Mouse (Mus musculus) liver, embryonic 16.5 days (tissue): Measurements from ENCODE around the gene Txndc15. TPM values are rescaled to one million over a fixed set of nuclear protein-coding genes. Genes with fewer than 3 reads are reported as not detected.
A peak's percentile ranks its signal among the peaks of the same experiment; 100 is the strongest.

Experiments
- ATAC-seq: fragments of 200-750 bp; cut with Nextera tagmentation; 2 replicates; pipeline ENCODE4 v1.8.0; 2017; ENCODE audit warnings: low read depth, mild to moderate bottlenecking, moderate number of reproducible peaks, moderate library complexity
- H3K27ac ChIP-seq: fragments of 300-500 bp; sonication (generic); 2 replicates; pipeline ENCODE4 v1.5.1; 2014; ENCODE audit warnings: mild to moderate bottlenecking, low read length
- H3K27me3 ChIP-seq: fragments of 300-500 bp; sonication (generic); 2 replicates; pipeline ENCODE4 v1.6.1; 2014; ENCODE audit warnings: low read depth, low read length, mixed read lengths; ENCODE audit not compliant: control insufficient read depth, insufficient read depth
- H3K36me3 ChIP-seq: fragments of 300-500 bp; sonication (generic); 2 replicates; pipeline ENCODE4 v1.6.1; 2014; ENCODE audit warnings: mild to moderate bottlenecking; ENCODE audit not compliant: control insufficient read depth, insufficient read depth
- H3K4me1 ChIP-seq: fragments of 300-500 bp; sonication (generic); 2 replicates; pipeline ENCODE4 v1.6.1; 2014; ENCODE audit warnings: low read depth, low read length, mixed read lengths; ENCODE audit not compliant: control insufficient read depth
- H3K4me2 ChIP-seq: fragments of 300-500 bp; sonication (generic); 2 replicates; pipeline ENCODE4 v1.6.1; 2014; ENCODE audit warnings: low read depth, low read length, mixed read lengths
- H3K4me3 ChIP-seq: fragments of 300-500 bp; sonication (generic); 2 replicates; pipeline ENCODE4 v1.5.1; 2014; ENCODE audit warnings: low read depth, mild to moderate bottlenecking, low read length
- H3K9ac ChIP-seq: fragments of 300-500 bp; sonication (generic); 2 replicates; pipeline ENCODE4 v1.6.1; 2014; ENCODE audit warnings: low read depth, low read length
- H3K9me3 ChIP-seq: fragments of 300-500 bp; sonication (generic); replicated peaks from 2 replicates; pipeline ENCODE4 v1.6.1; 2016; ENCODE audit warnings: low read length; ENCODE audit not compliant: control insufficient read depth
- WGBS: fragments of 180-500 bp; shearing (Covaris S2); extraction: QIAGEN DNeasy Blood & Tissue Kit; methylation state at CpG from one replicate; pipeline ENCODE4 v1.1.7; 2014; ENCODE audit not compliant: insufficient replicate concordance; 5-methylcytosine and 5-hydroxymethylcytosine counted together
- polyA plus RNA-seq: library from polyadenylated mRNA; unstranded; fragments of >200 nt; fragmentation: Nextera tagmentation; extraction: Ambion mirVana; gene quantifications from 2 replicates; pipeline ENCODE4 v1.2.1, GENCODE M21; 2015

Txndc15 gene
- 30.3 and 31.2 TPM in 2 replicates for polyA plus RNA-seq

- ATAC-seq: peak; percentile 97
- Histone ChIP-seq H3K4me2 (peak within 1 kb of the TSS; percentile 85), H3K27me3 (no peaks in the 10 kb centered on the region), H3K4me1 (peaks cover 11% of the 10 kb centered on the region), H3K9me3 (no peaks in the 10 kb centered on the region), H3K27ac (peak within 1 kb of the TSS; percentile 81), H3K36me3 (no peaks in the 10 kb centered on the region), H3K4me3 (peak within 1 kb of the TSS; percentile 99), H3K9ac (peak within 1 kb of the TSS; percentile 97)
- under 1% methylated on average over 63 of the region's 63 CpGs for WGBS
Observed at GRCm38 (mm10) chr13:55714501-55715166, at the start of gene Txndc15. Gene Txndc15 (plus strand): TSS chr13:55714650.

GRCm38 (mm10) chr13:55668550-55668949 is 45.9 kb upstream of the Txndc15 start:
- no peak overlapping the region for H3K9ac ChIP-seq
- H3K36me3 ChIP-seq: peaks cover 59% of the 10 kb centered on the region
- H3K9me3 ChIP-seq: no peaks in the 10 kb centered on the region
- H3K4me3 ChIP-seq: no peak overlapping the region
- H3K27ac ChIP-seq: no peak overlapping the region
- H3K4me1 ChIP-seq: no peaks in the 10 kb centered on the region
- H3K4me2 ChIP-seq: no peak overlapping the region
- WGBS: 78% methylated on average over 6 of the region's 6 CpGs
- ATAC-seq: no peak
- H3K27me3 ChIP-seq: no peaks in the 10 kb centered on the region

GRCm38 (mm10) chr13:55672711-55673110 is 41.7 kb upstream of the Txndc15 start:
- no peak overlapping the region for H3K27ac ChIP-seq
- no peaks in the 10 kb centered on the region for H3K4me1 ChIP-seq
- no peak overlapping the region for H3K4me3 ChIP-seq
- peaks cover 47% of the 10 kb centered on the region for H3K36me3 ChIP-seq
- no peaks in the 10 kb centered on the region for H3K9me3 ChIP-seq
- H3K4me2 ChIP-seq: no peak overlapping the region
- no peak for ATAC-seq
- no peaks in the 10 kb centered on the region for H3K27me3 ChIP-seq
- 89% methylated on average over 6 of the region's 6 CpGs for WGBS
- no peak overlapping the region for H3K9ac ChIP-seq

- Histone ChIP-seq H3K4me2 (no peak overlapping the region), H3K9ac (no peak overlapping the region), H3K9me3 (no peaks in the 10 kb centered on the region), H3K4me3 (no peak overlapping the region), H3K36me3 (peaks cover 37% of the 10 kb centered on the region), H3K27ac (no peak overlapping the region), H3K4me1 (no peaks in the 10 kb centered on the region), H3K27me3 (no peaks in the 10 kb centered on the region)
- ATAC-seq: no peak
- 60% methylated on average over 8 of the region's 8 CpGs for WGBS
Observed at GRCm38 (mm10) chr13:55677364-55677763, 37.1 kb upstream of the Txndc15 start.

GRCm38 (mm10) chr13:55682201-55682600 is 32.2 kb upstream of the Txndc15 start:
- peaks cover 23% of the 10 kb centered on the region for H3K36me3 ChIP-seq
- no peak overlapping the region for H3K4me3 ChIP-seq
- H3K4me1 ChIP-seq: no peaks in the 10 kb centered on the region
- H3K9me3 ChIP-seq: no peaks in the 10 kb centered on the region
- H3K27me3 ChIP-seq: no peaks in the 10 kb centered on the region
- no peak overlapping the region for H3K27ac ChIP-seq
- 81% methylated on average over 9 of the region's 9 CpGs for WGBS
- no peak overlapping the region for H3K9ac ChIP-seq
- ATAC-seq: no peak
- no peak overlapping the region for H3K4me2 ChIP-seq

- ATAC-seq: no peak
- H3K27ac ChIP-seq: no peak overlapping the region
- no peak overlapping the region for H3K4me3 ChIP-seq
- H3K9me3 ChIP-seq: no peaks in the 10 kb centered on the region
- peaks cover 16% of the 10 kb centered on the region for H3K36me3 ChIP-seq
- no peaks in the 10 kb centered on the region for H3K27me3 ChIP-seq
- WGBS: 80% methylated on average over 3 of the region's 3 CpGs
- H3K4me2 ChIP-seq: no peak overlapping the region
- H3K9ac ChIP-seq: no peak overlapping the region
- no peaks in the 10 kb centered on the region for H3K4me1 ChIP-seq
Observed at GRCm38 (mm10) chr13:55683581-55683980, 30.9 kb upstream of the Txndc15 start.

GRCm38 (mm10) chr13:55686107-55686633 is 28.3 kb upstream of the Txndc15 start:
- Histone ChIP-seq H3K4me3 (no peak overlapping the region), H3K27me3 (no peaks in the 10 kb centered on the region), H3K4me1 (no peaks in the 10 kb centered on the region), H3K36me3 (peaks cover 2% of the 10 kb centered on the region; the same call in 1 of the 2 replicates), H3K9me3 (no peaks in the 10 kb centered on the region), H3K9ac (no peak overlapping the region), H3K27ac (no peak overlapping the region), H3K4me2 (no peak overlapping the region)
- no peak for ATAC-seq
- 67% methylated on average over 9 of the region's 9 CpGs for WGBS

GRCm38 (mm10) chr13:55687927-55688602 is 26.4 kb upstream of the Txndc15 start:
- Histone ChIP-seq H3K36me3 (no peaks in the 10 kb centered on the region), H3K27me3 (no peaks in the 10 kb centered on the region), H3K4me3 (no peak overlapping the region), H3K4me2 (no peak overlapping the region), H3K9me3 (no peaks in the 10 kb centered on the region), H3K4me1 (peaks cover 5% of the 10 kb centered on the region), H3K9ac (no peak overlapping the region), H3K27ac (no peak overlapping the region)
- no peak for ATAC-seq
- WGBS: 64% methylated on average over 4 of the region's 4 CpGs
